Mouse (Mus musculus) intestine, postnatal 0 days (tissue): ENCODE results near the gene Slc8a1. TPM values are rescaled to one million over a fixed set of nuclear protein-coding genes. Genes with fewer than 3 reads are reported as not detected.

Experiments
- ATAC-seq: fragments of 200-750 bp; cut with Nextera tagmentation; 2 replicates; pipeline ENCODE4 v1.8.0; 2017; ENCODE audit warnings: mild to moderate bottlenecking, moderate TSS enrichment, moderate library complexity
- H3K27ac ChIP-seq: fragments of 300-500 bp; sonication (generic); 2 replicates; pipeline ENCODE4 v1.5.1; 2014; ENCODE audit warnings: mild to moderate bottlenecking, low read depth, low read length, moderate library complexity
- H3K27me3 ChIP-seq: fragments of 300-500 bp; sonication (generic); replicated peaks from 2 replicates; pipeline ENCODE4 v1.6.1; 2014; ENCODE audit warnings: low read length, mixed read lengths; ENCODE audit not compliant: control insufficient read depth, insufficient read depth
- H3K36me3 ChIP-seq: fragments of 300-500 bp; sonication (generic); 2 replicates; pipeline ENCODE4 v1.6.1; 2014; ENCODE audit warnings: mild to moderate bottlenecking, moderate library complexity; ENCODE audit not compliant: control insufficient read depth, insufficient read depth
- H3K4me1 ChIP-seq: fragments of 300-500 bp; sonication (generic); replicated peaks from 2 replicates; pipeline ENCODE4 v1.6.1; 2014; ENCODE audit warnings: antibody characterized with exemption, low read length, mixed read lengths; ENCODE audit not compliant: control insufficient read depth, insufficient read depth
- H3K4me2 ChIP-seq: fragments of 300-500 bp; sonication (generic); replicated peaks from 2 replicates; pipeline ENCODE4 v1.6.1; 2014; ENCODE audit warnings: low read depth, mild to moderate bottlenecking, moderate library complexity
- H3K4me3 ChIP-seq: fragments of 300-500 bp; sonication (generic); 2 replicates; pipeline ENCODE4 v1.5.1; 2014; ENCODE audit warnings: low read depth, low read length
- H3K9ac ChIP-seq: fragments of 300-500 bp; sonication (generic); 2 replicates; pipeline ENCODE4 v1.6.1; 2014; ENCODE audit warnings: mild to moderate bottlenecking, low read depth, low read length
- H3K9me3 ChIP-seq: fragments of 300-500 bp; sonication (generic); 2 replicates; pipeline ENCODE4 v1.6.1; 2016; ENCODE audit warnings: mixed run types; ENCODE audit not compliant: control insufficient read depth
- CTCF ChIP-seq: sonication (generic); IDR thresholded peaks from 2 replicates; pipeline ENCODE4 v1.5.1; 2016; ENCODE audit warnings: low read depth, mild to moderate bottlenecking, control low read depth, antibody characterized with exemption, moderate library complexity
- WGBS: fragments of 180-500 bp; shearing (Covaris S2); extraction: QIAGEN DNeasy Blood & Tissue Kit; methylation state at CpG from one replicate; pipeline ENCODE4 v1.1.7; 2014; 5-methylcytosine and 5-hydroxymethylcytosine counted together
- polyA plus RNA-seq: library from polyadenylated mRNA; unstranded; fragments of >200 nt; fragmentation: Nextera tagmentation; extraction: Ambion mirVana; gene quantifications from 2 replicates; pipeline ENCODE4 v1.2.1, GENCODE M21; 2015

Gene Slc8a1
- polyA plus RNA-seq, 1 experiment from 2014 or later = 2.9 TPM

GRCm38 (mm10) chr17:81554052-81554734 is 184.0 kb downstream of the Slc8a1 start:
- no peaks in the 10 kb centered on the region for H3K9me3 ChIP-seq
- H3K27ac ChIP-seq = no peak overlapping the region
- no peak overlapping the region for H3K4me2 ChIP-seq
- H3K4me3 ChIP-seq = no peak overlapping the region
- WGBS = 71% methylated on average over 6 of the region's 6 CpGs
- H3K27me3 ChIP-seq = no peaks in the 10 kb centered on the region
- H3K36me3 ChIP-seq = no peaks in the 10 kb centered on the region
- H3K4me1 ChIP-seq = no peaks in the 10 kb centered on the region
- no peak for TF ChIP-seq CTCF
- ATAC-seq = no peak
- no peak overlapping the region for H3K9ac ChIP-seq

- H3K4me1 ChIP-seq = no peaks in the 10 kb centered on the region
- peak; percentile 66 for ATAC-seq
- TF ChIP-seq CTCF = peak; percentile 34
- H3K36me3 ChIP-seq = no peaks in the 10 kb centered on the region
- no peaks in the 10 kb centered on the region for H3K9me3 ChIP-seq
- WGBS = 66% methylated on average over 6 of the region's 6 CpGs
- H3K27me3 ChIP-seq = no peaks in the 10 kb centered on the region
- H3K9ac ChIP-seq = no peak overlapping the region
- H3K4me2 ChIP-seq = no peak overlapping the region
- H3K4me3 ChIP-seq = no peak overlapping the region
- no peak overlapping the region for H3K27ac ChIP-seq
These were observed 186.1 kb downstream of the Slc8a1 start for GRCm38 (mm10) chr17:81551856-81552635.

GRCm38 (mm10) chr17:81550864-81551263 is 187.3 kb downstream of the Slc8a1 start:
- no peak for TF ChIP-seq CTCF
- no peak for ATAC-seq
- WGBS = 58% methylated on average over 3 of the region's 3 CpGs
- H3K27ac ChIP-seq = no peak overlapping the region
- no peaks in the 10 kb centered on the region for H3K27me3 ChIP-seq
- H3K4me2 ChIP-seq = no peak overlapping the region
- H3K4me1 ChIP-seq = no peaks in the 10 kb centered on the region
- no peak overlapping the region for H3K9ac ChIP-seq
- no peaks in the 10 kb centered on the region for H3K36me3 ChIP-seq
- no peaks in the 10 kb centered on the region for H3K9me3 ChIP-seq
- H3K4me3 ChIP-seq = no peak overlapping the region

GRCm38 (mm10) chr17:81548016-81548415 is 190.2 kb downstream of the Slc8a1 start:
- no peak for TF ChIP-seq CTCF
- no peak overlapping the region for H3K4me2 ChIP-seq
- no peak overlapping the region for H3K4me3 ChIP-seq
- H3K9me3 ChIP-seq = no peaks in the 10 kb centered on the region
- H3K4me1 ChIP-seq = no peaks in the 10 kb centered on the region
- no peak for ATAC-seq
- WGBS = 70% methylated on average over 4 of the region's 4 CpGs
- H3K27ac ChIP-seq = no peak overlapping the region
- H3K36me3 ChIP-seq = no peaks in the 10 kb centered on the region
- no peak overlapping the region for H3K9ac ChIP-seq
- H3K27me3 ChIP-seq = no peaks in the 10 kb centered on the region

GRCm38 (mm10) chr17:81546525-81546924 is 191.7 kb downstream of the Slc8a1 start:
- Histone ChIP-seq H3K27me3 (no peaks in the 10 kb centered on the region), H3K4me3 (no peak overlapping the region), H3K9ac (no peak overlapping the region), H3K4me2 (no peak overlapping the region), H3K4me1 (no peaks in the 10 kb centered on the region), H3K9me3 (no peaks in the 10 kb centered on the region), H3K36me3 (no peaks in the 10 kb centered on the region), H3K27ac (no peak overlapping the region)
- WGBS = 75% methylated on average over 6 of the region's 6 CpGs
- ATAC-seq = no peak
- no peak for TF ChIP-seq CTCF

GRCm38 (mm10) chr17:81546012-81546411 is 192.2 kb downstream of the Slc8a1 start:
- WGBS = 87% methylated on average over 5 of the region's 5 CpGs
- H3K9ac ChIP-seq = no peak overlapping the region
- H3K27me3 ChIP-seq = no peaks in the 10 kb centered on the region
- H3K4me1 ChIP-seq = no peaks in the 10 kb centered on the region
- no peaks in the 10 kb centered on the region for H3K36me3 ChIP-seq
- H3K4me3 ChIP-seq = no peak overlapping the region
- no peaks in the 10 kb centered on the region for H3K9me3 ChIP-seq
- no peak overlapping the region for H3K4me2 ChIP-seq
- no peak overlapping the region for H3K27ac ChIP-seq
- ATAC-seq = no peak
- no peak for TF ChIP-seq CTCF
